In genomic region chr5:106573742-106574559, GRCm38 (mm10) we compare ENCODE assay signal across 8 mouse cellular contexts. TPM values are rescaled to one million over a fixed set of nuclear protein-coding genes. Genes with fewer than 3 reads are reported as not detected.
DNase-seq lines count a peak whose midpoint lies in the region; ATAC-seq lines count a peak whose summit lies in the region.
"Had no signal": no experiment of that assay in that cellular context is flagged by ENCODE, and none has a peak within 500 bp of the region (broad histone marks: within the 10 kb centered on the region; RNA-seq: fewer than 3 reads in every experiment).

No protein-coding gene starts in this region.

- peak overlapping the region; percentile 63 for H3K4me3 ChIP-seq in embryonic facial prominence, embryonic 15.5 days (replicated peaks)
- peak overlapping the region; percentile 60 for H3K4me3 ChIP-seq in hindbrain, embryonic 15.5 days

- H3K9me3 ChIP-seq in embryonic facial prominence, embryonic 15.5 days (replicated peaks), result no peaks in the 10 kb centered on the region
- H3K9me3 ChIP-seq in hindbrain, embryonic 15.5 days, result no peaks in the 10 kb centered on the region

- 3% methylated on average over 54 of the region's 55 CpGs for WGBS in embryonic facial prominence, embryonic 15.5 days
- 7% methylated on average over 43 of the region's 55 CpGs for WGBS in hindbrain, embryonic 15.5 days

- H3K4me1 ChIP-seq in embryonic facial prominence, embryonic 15.5 days, result peaks cover 9% of the 10 kb centered on the region
- peaks cover 18% of the 10 kb centered on the region for H3K4me1 ChIP-seq in hindbrain, embryonic 15.5 days (replicated peaks)

- H3K9ac ChIP-seq in embryonic facial prominence, embryonic 15.5 days, result peak overlapping the region; percentile 51
- H3K9ac ChIP-seq in hindbrain, embryonic 15.5 days, result peak overlapping the region; percentile 53

- H3K27me3 ChIP-seq in embryonic facial prominence, embryonic 15.5 days, result peaks cover 23% of the 10 kb centered on the region
- H3K27me3 ChIP-seq in hindbrain, embryonic 15.5 days, result peaks cover 58% of the 10 kb centered on the region

- H3K27ac ChIP-seq in embryonic facial prominence, embryonic 15.5 days (replicated peaks), result no peak overlapping the region
- H3K27ac ChIP-seq in hindbrain, embryonic 15.5 days (replicated peaks), result no peak overlapping the region

- peak overlapping the region; percentile 100 for H3K4me2 ChIP-seq in embryonic facial prominence, embryonic 15.5 days (replicated peaks)
- H3K4me2 ChIP-seq in hindbrain, embryonic 15.5 days, result peak overlapping the region; percentile 98

- DNase-seq in layer of hippocampus, postnatal 36 days, result peak; percentile 13 to 25
- no peak for DNase-seq in layer of hippocampus, postnatal 25 days (ENCODE audit: extremely low spot score in 1 of 2, low spot score in 1 of 2)
- peak; percentile 42 for DNase-seq in ZHBTc4 (ENCODE audit: low read depth, low spot score)
- peak; percentile 27 for DNase-seq in lung, postnatal 10 days
- peak; percentile 53 for DNase-seq in testis, postnatal 10 days (ENCODE audit: low spot score)

- ATAC-seq in embryonic facial prominence, embryonic 15.5 days (ENCODE audit: insufficient number of reproducible peaks, low FRiP score, low TSS enrichment, low read depth), result peak; percentile 58
- ATAC-seq in hindbrain, embryonic 15.5 days (ENCODE audit: low FRiP score, low read depth), result peak; percentile 79

- no peaks in the 10 kb centered on the region for H3K36me3 ChIP-seq in embryonic facial prominence, embryonic 15.5 days
- H3K36me3 ChIP-seq in hindbrain, embryonic 15.5 days, result no peaks in the 10 kb centered on the region

RNA-seq across cellular contexts. Expression of gene Gm17304, which starts 34.9 kb away (rescaled TPM):
- not detected for total RNA-seq in layer of hippocampus, postnatal 36 days (2021)
- not detected for total RNA-seq in layer of hippocampus, postnatal 25 days (2021)
- not detected in 2 replicates for polyA plus RNA-seq in embryonic facial prominence, embryonic 15.5 days (2015; fragmentation: Nextera tagmentation; extraction: Ambion mirVana)
- polyA plus RNA-seq in hindbrain, embryonic 15.5 days (2015; fragmentation: Nextera tagmentation; extraction: Ambion mirVana), result not detected in 2 replicates
- total RNA-seq: left cerebral cortex, postnatal 14 days had no signal

Comparison
In these comparisons a context has a peak if more than half of its experiments do, and no peak if none do; other contexts are left out.
1. DNase-seq: peak in layer of hippocampus, postnatal 36 days (2 of 2), ZHBTc4 (single experiment), lung, postnatal 10 days (single experiment) and testis, postnatal 10 days (single experiment); none in layer of hippocampus, postnatal 25 days (0 of 2).